8 mouse cellular contexts compared by ENCODE assay signal in genomic region chr8:105298351-105299252, GRCm38 (mm10). TPM values are rescaled to one million over a fixed set of nuclear protein-coding genes. Genes with fewer than 3 reads are reported as not detected.
A peak's percentile ranks its signal among the peaks of the same experiment; 100 is the strongest.
DNase-seq lines count a peak whose midpoint lies in the region; ATAC-seq and TF ChIP-seq lines count a peak whose summit lies in the region.

No protein-coding gene starts in this region.

- TF ChIP-seq CTCF in lung, embryonic 14.5 days (IDR thresholded peaks at IDR 0.05; ENCODE audit: low read depth): no peak

- peak overlapping the region; percentile 95 for H3K4me2 ChIP-seq in lung, embryonic 14.5 days
- H3K4me2 ChIP-seq in embryonic facial prominence, embryonic 13.5 days: peak overlapping the region; percentile 96
- H3K4me2 ChIP-seq in intestine, embryonic 15.5 days (replicated peaks): peak overlapping the region; percentile 85
- peak overlapping the region; percentile 99 for H3K4me2 ChIP-seq in neural tube, embryonic 13.5 days

- no peaks in the 10 kb centered on the region for H3K27me3 ChIP-seq in lung, embryonic 14.5 days (ENCODE audit: insufficient read depth, low read length)
- peaks cover under 1% of the 10 kb centered on the region for H3K27me3 ChIP-seq in embryonic facial prominence, embryonic 13.5 days
- H3K27me3 ChIP-seq in intestine, embryonic 15.5 days (replicated peaks): no peaks in the 10 kb centered on the region
- peaks cover 4% of the 10 kb centered on the region for H3K27me3 ChIP-seq in neural tube, embryonic 13.5 days

- H3K4me3 ChIP-seq in lung, embryonic 14.5 days (ENCODE audit: low read depth, low read length): peak overlapping the region; percentile 97
- peak overlapping the region; percentile 99 for H3K4me3 ChIP-seq in embryonic facial prominence, embryonic 13.5 days
- peak overlapping the region; percentile 92 for H3K4me3 ChIP-seq in intestine, embryonic 15.5 days (replicated peaks)
- peak overlapping the region; percentile 98 for H3K4me3 ChIP-seq in neural tube, embryonic 13.5 days

- DNase-seq in lung, embryonic 14.5 days: no peak
- no peak for DNase-seq in lung, adult 18-20 months
- no peak for DNase-seq in layer of hippocampus, postnatal 25 days (ENCODE audit: extremely low spot score in 1 of 2, low spot score in 1 of 2)
- no peak for DNase-seq in gastrocnemius, adult 8-10 months (ENCODE audit: low spot score in 2 of 2)
- no peak for DNase-seq in cerebellum, postnatal 14 days

- peaks cover 51% of the 10 kb centered on the region for H3K36me3 ChIP-seq in lung, embryonic 14.5 days (ENCODE audit: insufficient read depth)
- peaks cover 49% of the 10 kb centered on the region for H3K36me3 ChIP-seq in embryonic facial prominence, embryonic 13.5 days
- H3K36me3 ChIP-seq in intestine, embryonic 15.5 days: peaks cover 29% of the 10 kb centered on the region
- peaks cover 41% of the 10 kb centered on the region for H3K36me3 ChIP-seq in neural tube, embryonic 13.5 days

- H3K9ac ChIP-seq in lung, embryonic 14.5 days: peak overlapping the region; percentile 89
- H3K9ac ChIP-seq in embryonic facial prominence, embryonic 13.5 days: peak overlapping the region; percentile 95
- H3K9ac ChIP-seq in intestine, embryonic 15.5 days: peak overlapping the region; percentile 85
- peak overlapping the region; percentile 96 for H3K9ac ChIP-seq in neural tube, embryonic 13.5 days

- no peaks in the 10 kb centered on the region for H3K9me3 ChIP-seq in lung, embryonic 14.5 days (ENCODE audit: low read depth, low read length)
- no peaks in the 10 kb centered on the region for H3K9me3 ChIP-seq in embryonic facial prominence, embryonic 13.5 days
- H3K9me3 ChIP-seq in intestine, embryonic 15.5 days: no peaks in the 10 kb centered on the region
- H3K9me3 ChIP-seq in neural tube, embryonic 13.5 days: no peaks in the 10 kb centered on the region

- H3K27ac ChIP-seq in lung, embryonic 14.5 days (ENCODE audit: low read depth): peak overlapping the region; percentile 20; the same call in 1 of the 2 replicates
- no peak overlapping the region for H3K27ac ChIP-seq in embryonic facial prominence, embryonic 13.5 days
- no peak overlapping the region for H3K27ac ChIP-seq in intestine, embryonic 15.5 days
- H3K27ac ChIP-seq in neural tube, embryonic 13.5 days (replicated peaks): 0 out of 2 replicates have a peak overlapping the region, but pooled peaks have one; percentile 67

- ATAC-seq in lung, embryonic 14.5 days (ENCODE audit: insufficient read depth): no peak
- no peak for ATAC-seq in embryonic facial prominence, embryonic 13.5 days (ENCODE audit: insufficient number of reproducible peaks, insufficient read depth, low FRiP score, low TSS enrichment, low read depth)
- ATAC-seq in intestine, embryonic 15.5 days: no peak
- no peak for ATAC-seq in neural tube, embryonic 13.5 days (ENCODE audit: low read depth)

- WGBS in lung, embryonic 14.5 days: 52% methylated on average over 18 of the region's 18 CpGs
- 57% methylated on average over 18 of the region's 18 CpGs for WGBS in embryonic facial prominence, embryonic 13.5 days
- WGBS in intestine, embryonic 15.5 days: 52% methylated on average over 18 of the region's 18 CpGs
- WGBS in neural tube, embryonic 13.5 days: 62% methylated on average over 18 of the region's 18 CpGs

- 0 out of 2 replicates have a peak, but pooled peaks cover 6% of the 10 kb centered on the region for H3K4me1 ChIP-seq in lung, embryonic 14.5 days (ENCODE audit: insufficient read depth)
- H3K4me1 ChIP-seq in embryonic facial prominence, embryonic 13.5 days: peaks cover 16% of the 10 kb centered on the region
- H3K4me1 ChIP-seq in intestine, embryonic 15.5 days (replicated peaks): peaks cover 13% of the 10 kb centered on the region
- H3K4me1 ChIP-seq in neural tube, embryonic 13.5 days (replicated peaks): peaks cover 21% of the 10 kb centered on the region

RNA-seq across cellular contexts. Expression of gene E2f4, which starts 1.1 kb away (rescaled TPM):
- polyA plus RNA-seq in lung, embryonic 14.5 days (2014; fragmentation: Nextera tagmentation; extraction: Ambion mirVana): 102 and 112 TPM in 2 replicates
- polyA plus RNA-seq in embryonic facial prominence, embryonic 13.5 days (2015; fragmentation: Nextera tagmentation; extraction: Ambion mirVana): 78.9 and 81.7 TPM in 2 replicates
- 84.9 and 90.4 TPM in 2 replicates for polyA plus RNA-seq in intestine, embryonic 15.5 days (2015; fragmentation: Nextera tagmentation; extraction: Ambion mirVana)
- 49.3 and 51.8 TPM in 2 replicates for polyA plus RNA-seq in neural tube, embryonic 13.5 days (2015; fragmentation: Nextera tagmentation; extraction: Ambion mirVana)
- 10 to 100 TPM; 31.4 to 34.7 TPM for total RNA-seq in layer of hippocampus, postnatal 25 days (2021)
- 10 to 100 TPM; 28.1 to 37.8 (median 33.7) TPM for total RNA-seq in gastrocnemius, adult 8-10 months (2022)

RNA-seq across cellular contexts. Expression of gene Exoc3l, which starts 2.7 kb away (rescaled TPM):
- polyA plus RNA-seq in lung, embryonic 14.5 days (2014; fragmentation: Nextera tagmentation; extraction: Ambion mirVana): 31.9 and 33.3 TPM in 2 replicates
- polyA plus RNA-seq in embryonic facial prominence, embryonic 13.5 days (2015; fragmentation: Nextera tagmentation; extraction: Ambion mirVana): 10.2 and 11.1 TPM in 2 replicates
- 8.0 and 8.7 TPM in 2 replicates for polyA plus RNA-seq in intestine, embryonic 15.5 days (2015; fragmentation: Nextera tagmentation; extraction: Ambion mirVana)
- polyA plus RNA-seq in neural tube, embryonic 13.5 days (2015; fragmentation: Nextera tagmentation; extraction: Ambion mirVana): 12.8 and 14.3 TPM in 2 replicates
- total RNA-seq in layer of hippocampus, postnatal 25 days (2021): 1 to 10 TPM in 1 of 2 experiments, under 1 TPM in 1; 0.98 to 1.3 TPM
- 1 to 10 TPM in 2 of 4 experiments, under 1 TPM in 2; 0.94 to 2.5 (median 1.4) TPM for total RNA-seq in gastrocnemius, adult 8-10 months (2022)

RNA-seq across cellular contexts. Expression of gene Elmo3, which starts 6.8 kb away (rescaled TPM):
- 5.2 and 8.0 TPM in 2 replicates for polyA plus RNA-seq in lung, embryonic 14.5 days (2014; fragmentation: Nextera tagmentation; extraction: Ambion mirVana)
- 6.0 and 6.7 TPM in 2 replicates for polyA plus RNA-seq in embryonic facial prominence, embryonic 13.5 days (2015; fragmentation: Nextera tagmentation; extraction: Ambion mirVana)
- 18.3 and 21.2 TPM in 2 replicates for polyA plus RNA-seq in intestine, embryonic 15.5 days (2015; fragmentation: Nextera tagmentation; extraction: Ambion mirVana)
- polyA plus RNA-seq in neural tube, embryonic 13.5 days (2015; fragmentation: Nextera tagmentation; extraction: Ambion mirVana): 0.92 and 1.4 TPM in 2 replicates
- total RNA-seq in layer of hippocampus, postnatal 25 days (2021): under 1 TPM; 0.61 to 0.64 TPM
- 1 to 10 TPM in 3 of 4 experiments, under 1 TPM in 1; 0.99 to 2.7 (median 1.4) TPM for total RNA-seq in gastrocnemius, adult 8-10 months (2022)

RNA-seq across cellular contexts. Expression of gene 4931428F04Rik, which starts 8.9 kb away (rescaled TPM):
- polyA plus RNA-seq in lung, embryonic 14.5 days (2014; fragmentation: Nextera tagmentation; extraction: Ambion mirVana): 9.0 and 9.5 TPM in 2 replicates
- 22.1 and 23.0 TPM in 2 replicates for polyA plus RNA-seq in embryonic facial prominence, embryonic 13.5 days (2015; fragmentation: Nextera tagmentation; extraction: Ambion mirVana)
- 8.3 and 8.6 TPM in 2 replicates for polyA plus RNA-seq in intestine, embryonic 15.5 days (2015; fragmentation: Nextera tagmentation; extraction: Ambion mirVana)
- 120 and 124 TPM in 2 replicates for polyA plus RNA-seq in neural tube, embryonic 13.5 days (2015; fragmentation: Nextera tagmentation; extraction: Ambion mirVana)
- 10 to 100 TPM; 21.7 to 24.4 TPM for total RNA-seq in layer of hippocampus, postnatal 25 days (2021)
- total RNA-seq in gastrocnemius, adult 8-10 months (2022): under 1 TPM; 0.27 to 0.65 (median 0.42) TPM

RNA-seq across cellular contexts. Expression of gene Nol3, which starts 22.7 kb away (rescaled TPM):
- polyA plus RNA-seq in lung, embryonic 14.5 days (2014; fragmentation: Nextera tagmentation; extraction: Ambion mirVana): 0.61 and 1.1 TPM in 2 replicates
- polyA plus RNA-seq in embryonic facial prominence, embryonic 13.5 days (2015; fragmentation: Nextera tagmentation; extraction: Ambion mirVana): 1.8 and 2.8 TPM in 2 replicates
- 1.0 and 1.2 TPM in 2 replicates for polyA plus RNA-seq in intestine, embryonic 15.5 days (2015; fragmentation: Nextera tagmentation; extraction: Ambion mirVana)
- 5.3 and 6.9 TPM in 2 replicates for polyA plus RNA-seq in neural tube, embryonic 13.5 days (2015; fragmentation: Nextera tagmentation; extraction: Ambion mirVana)
- 1 to 10 TPM; 6.8 to 7.8 TPM for total RNA-seq in layer of hippocampus, postnatal 25 days (2021)
- total RNA-seq in gastrocnemius, adult 8-10 months (2022): 10 to 100 TPM; 30.0 to 40.5 (median 34.4) TPM

Comparison
In these comparisons a context has a peak if more than half of its experiments do, and no peak if none do; other contexts are left out.
1. H3K27ac ChIP-seq: peak in lung, embryonic 14.5 days (single experiment) and neural tube, embryonic 13.5 days (single experiment); none in embryonic facial prominence, embryonic 13.5 days (single experiment) and intestine, embryonic 15.5 days (single experiment).
2. Peak in every context shown above with its lines, with median percentiles within 50 percentile points of each other: H3K4me2 ChIP-seq, H3K4me3 ChIP-seq and H3K9ac ChIP-seq.